Mouse (Mus musculus) gastrocnemius, adult 2 months (tissue): Measurements from ENCODE around the gene 1700066M21Rik. TPM values are rescaled to one million over a fixed set of nuclear protein-coding genes. Genes with fewer than 3 reads are reported as not detected.
A peak's percentile ranks its signal among the peaks of the same experiment; 100 is the strongest.

Experiments
- DNase-seq: peaks from one replicate; pipeline ENCODE4 v3.0.0; 2022
- H3K27ac ChIP-seq: fragments of 200-600 bp; 2 replicates; pipeline ENCODE4 v1.8.1; 2022; ENCODE audit warnings: mild to moderate bottlenecking
- H3K4me3 ChIP-seq: fragments of 200-600 bp; 2 replicates; pipeline ENCODE4 v1.8.1; 2022; ENCODE audit warnings: mild to moderate bottlenecking, moderate library complexity
- CTCF ChIP-seq: fragments of 200-600 bp; IDR thresholded peaks from 2 replicates; pipeline ENCODE4 v1.8.1; 2022; ENCODE audit warnings: antibody characterized with exemption, mild to moderate bottlenecking, moderate library complexity
- intact Hi-C: fragments of 180-260 bp; cut with DNase I; formaldehyde crosslinking; loops from one replicate; pipeline ENCODE4 v1.15.1; 2025
- total RNA-seq, 2 experiments: library from RNA; stranded (reverse); gene quantifications; 2 replicates each; pipeline ENCODE4 v1.2.3; 2021

The 1700066M21Rik gene
- total RNA-seq, 2 experiments from 2014 or later, result 2.1 to 2.6 TPM

DNA sequence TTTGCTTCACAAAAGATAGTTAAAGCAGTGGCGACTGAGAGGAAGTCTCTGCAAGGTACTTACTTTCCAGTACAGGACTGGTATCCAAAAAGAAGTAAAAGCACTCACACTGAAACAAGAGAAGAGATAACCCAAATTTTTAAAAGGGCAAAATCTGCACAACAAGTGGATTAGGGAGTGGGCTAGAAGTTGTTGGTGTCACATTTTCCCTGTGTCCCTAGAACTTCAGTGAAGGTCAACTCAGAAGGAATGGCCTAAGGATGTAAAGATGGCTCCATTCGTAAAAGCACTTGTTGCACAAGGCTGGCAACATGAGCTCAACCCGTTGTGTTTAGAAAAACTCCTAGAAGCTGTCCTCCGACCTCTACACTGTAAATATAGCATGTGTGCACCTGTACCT lies 8.3 kb upstream of the 1700066M21Rik start:
- TF ChIP-seq CTCF, result no peak
- Histone ChIP-seq H3K27ac (no peak overlapping the region), H3K4me3 (no peak overlapping the region)
- DNase-seq, result no peak
- intact Hi-C loops, result no loop called here

DNA sequence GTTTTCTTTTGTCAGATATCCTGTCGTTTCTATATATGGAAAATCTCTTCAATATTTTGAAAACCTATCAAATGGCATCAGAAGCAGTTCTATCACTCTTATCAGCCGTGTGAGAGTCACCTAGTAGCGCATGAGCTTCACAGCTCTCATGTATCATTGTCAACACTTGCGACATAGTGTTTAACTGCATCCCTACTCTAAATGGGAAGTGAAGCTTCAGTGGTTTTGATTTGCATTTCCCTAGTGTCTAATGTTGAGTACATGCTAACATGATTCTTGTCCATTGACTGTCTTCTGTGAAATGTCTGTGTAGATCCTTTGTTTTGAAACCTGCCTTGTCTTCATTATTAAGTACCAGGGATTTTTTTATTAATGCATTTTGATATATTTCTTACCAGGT lies 7.0 kb upstream of the 1700066M21Rik start:
- TF ChIP-seq CTCF, result no peak
- no peak overlapping the region for H3K4me3 ChIP-seq
- H3K27ac ChIP-seq, result no peak overlapping the region
- DNase-seq, result no peak
- intact Hi-C loops, result no loop called here

DNA sequence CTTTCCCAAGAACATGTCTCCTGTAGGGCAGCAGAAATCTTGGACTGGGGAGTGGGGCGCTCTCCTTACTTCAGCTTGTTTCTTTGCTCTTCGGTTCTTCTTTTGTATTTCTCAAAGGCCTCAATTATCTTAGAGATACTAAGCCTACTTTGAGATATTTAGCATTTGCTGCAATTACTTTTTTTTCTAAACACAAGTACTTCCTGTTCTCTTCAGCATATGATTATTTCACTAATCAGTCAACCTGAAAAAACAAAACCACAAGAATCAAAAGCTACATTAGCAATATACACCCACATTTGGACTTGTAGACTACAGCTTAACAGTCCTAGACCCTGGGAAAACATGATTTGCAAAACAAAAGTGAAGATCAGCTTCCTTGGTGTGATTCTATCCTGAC lies 2.1 kb upstream of the 1700066M21Rik start:
- DNase-seq, result no peak
- TF ChIP-seq CTCF, result no peak
- intact Hi-C loops, result no loop called here
- H3K27ac ChIP-seq, result no peak overlapping the region
- no peak overlapping the region for H3K4me3 ChIP-seq

DNA sequence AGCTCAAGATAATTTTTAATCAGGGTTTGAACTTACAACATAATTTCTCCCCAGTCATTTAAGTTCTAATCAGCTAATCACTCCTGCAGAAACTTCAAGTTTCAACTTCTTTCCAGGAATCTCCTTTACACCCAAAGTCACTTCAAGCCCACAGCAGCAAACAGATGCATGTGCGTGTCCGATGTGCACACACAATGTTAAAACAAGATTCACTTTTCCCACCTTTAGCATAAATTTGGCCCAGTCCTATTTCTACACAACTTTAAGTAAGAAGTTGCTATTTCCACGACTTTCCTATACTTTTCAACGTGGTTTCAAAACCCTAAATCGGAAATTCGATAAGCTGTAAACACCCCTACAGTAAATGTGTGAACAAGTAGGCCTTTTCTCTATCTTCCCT lies 614 bp upstream of the 1700066M21Rik start:
- H3K4me3 ChIP-seq, result peak overlapping the region; percentile 97
- DNase-seq, result no peak
- intact Hi-C loops, result no loop called here
- TF ChIP-seq CTCF, result no peak
- H3K27ac ChIP-seq, result no peak overlapping the region

DNA sequence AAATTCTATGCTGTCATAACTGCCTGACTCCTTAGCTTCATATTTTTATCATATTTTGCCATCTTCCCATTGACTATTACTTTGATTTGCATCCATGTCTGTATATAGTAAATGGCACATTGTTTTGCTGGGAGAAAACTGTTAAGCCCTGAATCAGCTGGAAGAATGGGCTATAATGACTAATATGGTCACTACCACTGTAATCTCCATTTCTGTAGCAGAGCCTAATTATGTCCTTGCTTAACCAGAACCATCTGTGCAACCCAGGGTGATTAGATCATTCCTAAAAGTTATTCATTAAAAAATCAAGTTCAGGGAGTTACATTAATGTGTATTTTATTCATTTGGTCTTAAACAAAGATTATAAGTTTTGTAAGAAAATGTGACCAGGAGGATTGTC lies 9.1 kb downstream of the 1700066M21Rik start:
- intact Hi-C loops, result no loop called here
- Histone ChIP-seq H3K27ac (no peak overlapping the region), H3K4me3 (no peak overlapping the region)
- TF ChIP-seq CTCF, result no peak
- no peak for DNase-seq

DNA sequence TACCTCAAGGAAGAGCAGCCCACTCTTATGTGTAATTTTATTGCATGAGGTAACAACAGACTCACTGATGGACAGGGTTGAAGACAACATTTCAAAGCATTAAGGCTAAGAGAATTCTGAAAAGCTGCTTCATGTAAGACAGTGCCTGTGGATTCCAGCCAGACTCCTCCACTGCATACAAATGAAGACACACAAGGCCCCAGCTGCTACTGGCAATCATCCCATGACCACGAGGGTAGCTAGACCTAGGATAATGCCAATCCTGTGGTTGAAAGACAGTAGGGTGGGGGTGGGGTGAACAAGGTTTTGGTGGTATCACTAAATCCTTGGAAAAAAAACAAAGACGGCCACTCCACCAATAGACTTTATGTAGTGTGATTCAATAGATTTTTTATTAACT lies 10.5 kb downstream of the 1700066M21Rik start:
- intact Hi-C loops, result no loop called here
- Histone ChIP-seq H3K27ac (no peak overlapping the region), H3K4me3 (no peak overlapping the region)
- DNase-seq, result no peak
- TF ChIP-seq CTCF, result no peak

DNA sequence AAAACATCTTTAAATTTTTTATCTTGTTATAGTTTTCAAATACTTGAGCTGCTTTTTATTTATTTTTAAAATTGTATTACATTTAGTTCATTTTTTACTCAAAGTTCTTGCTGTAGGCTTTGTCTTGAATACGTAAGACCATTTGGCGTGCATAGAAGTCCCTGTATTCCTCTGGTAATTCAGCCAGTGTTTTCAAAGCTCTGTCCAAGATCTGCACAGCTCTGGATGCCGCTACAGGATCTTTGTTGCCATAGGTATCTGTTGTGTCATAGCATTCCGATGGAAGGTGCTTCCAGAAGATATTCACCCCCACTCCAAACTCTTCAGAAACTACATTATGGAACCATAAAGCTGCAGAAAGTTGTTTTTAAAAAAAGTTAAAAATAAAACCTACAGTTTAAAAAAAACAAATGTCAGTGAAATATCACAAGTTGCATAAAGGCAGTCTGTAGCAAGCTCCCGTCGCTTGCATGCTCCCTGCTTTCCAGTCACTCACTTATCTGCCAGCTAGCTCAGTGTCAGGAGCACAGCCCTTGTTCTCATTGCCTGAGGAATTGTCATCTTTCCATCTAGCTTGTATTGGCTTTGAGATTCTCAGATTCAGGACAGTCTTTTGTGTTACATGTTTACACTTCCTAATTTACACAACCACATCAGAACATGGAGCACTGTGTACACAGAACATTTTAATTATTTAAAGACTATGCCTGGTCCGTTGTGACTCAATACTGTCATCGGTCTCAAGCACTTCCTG lies 11.2 kb downstream of the 1700066M21Rik start:
- no peak overlapping the region for H3K27ac ChIP-seq
- DNase-seq, result no peak
- no peak for TF ChIP-seq CTCF
- H3K4me3 ChIP-seq, result no peak overlapping the region
- intact Hi-C loops, result no loop called here

DNA sequence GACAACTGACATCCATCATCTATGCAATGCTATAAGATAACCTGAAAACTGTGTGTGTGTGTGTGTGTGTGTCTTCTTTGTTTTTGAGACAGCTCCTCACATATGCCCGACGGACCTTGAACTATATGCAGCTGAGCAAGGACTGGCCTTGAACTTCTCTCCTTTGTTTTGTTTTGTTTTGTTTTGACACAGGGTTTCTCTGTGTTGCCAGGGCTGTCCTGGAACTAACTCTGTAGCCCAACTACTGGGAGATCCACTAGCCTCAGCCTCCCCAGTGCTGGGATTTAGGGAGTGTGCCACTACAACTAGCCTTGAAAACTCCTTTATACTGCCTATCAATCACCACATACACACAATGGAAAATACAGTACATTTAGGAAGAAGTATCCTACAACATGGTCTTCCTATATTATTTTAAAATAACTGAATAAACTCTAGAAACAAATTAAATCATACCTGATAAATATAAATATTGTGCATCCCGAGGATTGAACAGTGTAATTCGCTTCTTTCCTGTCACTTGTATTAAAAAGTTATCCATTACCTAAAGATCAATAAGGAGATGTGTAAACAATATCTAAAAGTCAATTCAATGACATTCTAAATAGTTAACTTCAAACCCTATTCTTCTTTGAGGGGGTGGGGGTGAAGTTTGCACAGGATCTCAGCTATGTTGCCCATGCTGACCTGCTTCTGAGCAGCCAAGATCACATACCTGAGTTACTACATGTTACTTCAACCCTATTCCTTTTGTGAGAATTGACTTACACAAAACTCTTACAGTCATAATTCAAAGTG lies 13.8 kb downstream of the 1700066M21Rik start:
- no peak for DNase-seq
- Histone ChIP-seq H3K4me3 (no peak overlapping the region), H3K27ac (no peak overlapping the region)
- intact Hi-C loops, result no loop called here
- TF ChIP-seq CTCF, result no peak

DNA sequence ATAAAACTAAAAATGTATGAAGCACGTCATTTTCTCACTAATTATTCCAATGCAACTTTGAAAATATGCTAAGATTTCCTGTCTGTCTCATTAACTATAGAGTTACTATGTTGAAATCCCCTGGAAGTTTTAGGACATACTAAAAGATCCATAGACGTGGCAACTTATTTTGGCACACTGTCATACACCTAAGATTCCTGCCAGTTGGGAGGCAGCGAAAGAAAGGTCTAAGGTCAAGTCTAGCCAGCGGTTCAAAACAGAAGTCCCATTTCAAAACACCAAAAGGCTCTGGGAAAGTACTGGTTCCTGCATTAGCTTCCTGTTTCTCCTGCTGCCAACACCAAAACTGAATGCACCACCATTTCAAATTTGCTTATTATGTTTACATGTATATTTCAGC lies 15.0 kb downstream of the 1700066M21Rik start:
- intact Hi-C loops, result no loop called here
- no peak overlapping the region for H3K27ac ChIP-seq
- TF ChIP-seq CTCF, result no peak
- H3K4me3 ChIP-seq, result no peak overlapping the region
- no peak for DNase-seq

DNA sequence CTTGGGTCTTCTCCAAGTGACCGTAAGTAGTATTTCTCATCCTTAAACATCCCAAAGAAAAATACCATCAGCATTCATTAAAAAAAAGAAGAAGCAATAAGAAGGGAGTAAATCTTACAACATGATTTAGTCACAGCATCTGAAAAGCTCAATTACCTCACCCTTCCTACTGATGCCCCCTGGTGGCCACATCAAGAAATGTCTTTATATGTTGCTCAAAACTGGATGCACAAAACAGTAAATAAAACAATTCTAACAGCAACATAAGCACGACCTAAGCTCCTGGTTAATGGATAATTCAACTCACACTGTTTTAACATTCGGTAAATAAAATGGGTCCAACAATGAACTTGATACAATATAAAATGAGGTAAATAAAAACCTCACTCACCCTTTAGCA lies 16.6 kb downstream of the 1700066M21Rik start:
- intact Hi-C loops, result no loop called here
- no peak overlapping the region for H3K27ac ChIP-seq
- peak; percentile 85 for TF ChIP-seq CTCF
- no peak overlapping the region for H3K4me3 ChIP-seq
- peak; percentile 27 for DNase-seq

DNA sequence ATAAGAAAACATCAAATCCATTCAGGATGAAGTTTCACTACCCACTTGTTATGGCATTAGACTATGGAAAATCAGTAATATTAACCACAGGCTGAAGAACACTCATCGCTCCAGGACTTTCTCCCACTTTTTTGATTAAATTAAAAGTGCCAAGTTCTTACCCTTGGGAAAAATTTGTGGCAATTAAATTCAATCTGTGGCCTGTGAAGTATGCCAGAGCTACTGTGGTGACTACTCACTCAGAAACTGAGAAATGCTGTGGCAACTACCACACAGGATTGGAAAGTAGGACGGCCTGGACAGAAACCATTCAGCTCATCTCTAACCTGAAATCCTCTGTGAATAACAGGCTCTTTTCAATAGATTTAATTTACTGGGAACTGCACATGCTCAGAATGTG lies 22.9 kb downstream of the 1700066M21Rik start:
- DNase-seq, result no peak
- intact Hi-C loops, result no loop called here
- no peak for TF ChIP-seq CTCF
- Histone ChIP-seq H3K4me3 (no peak overlapping the region), H3K27ac (no peak overlapping the region)

DNA sequence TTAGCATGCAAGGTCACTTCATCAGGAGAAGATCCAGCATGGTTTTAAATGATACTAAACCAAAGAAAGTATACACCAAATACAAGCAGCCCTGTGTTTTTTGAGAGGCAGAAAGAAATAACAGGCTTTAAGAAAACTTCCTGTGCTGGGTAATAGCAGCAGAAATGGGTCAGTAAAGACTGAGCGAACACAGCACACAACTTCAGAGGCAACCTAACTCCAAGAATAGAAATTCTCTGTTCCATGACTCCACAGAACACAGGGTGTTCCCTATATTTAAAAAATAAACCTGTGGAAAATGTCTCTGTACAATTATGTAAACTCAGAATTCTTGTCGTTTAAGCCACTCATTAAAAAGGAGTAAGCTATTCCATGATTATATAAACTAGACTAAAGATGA lies 23.5 kb downstream of the 1700066M21Rik start:
- intact Hi-C loops, result no loop called here
- TF ChIP-seq CTCF, result no peak
- Histone ChIP-seq H3K4me3 (no peak overlapping the region), H3K27ac (no peak overlapping the region)
- DNase-seq, result no peak

DNA sequence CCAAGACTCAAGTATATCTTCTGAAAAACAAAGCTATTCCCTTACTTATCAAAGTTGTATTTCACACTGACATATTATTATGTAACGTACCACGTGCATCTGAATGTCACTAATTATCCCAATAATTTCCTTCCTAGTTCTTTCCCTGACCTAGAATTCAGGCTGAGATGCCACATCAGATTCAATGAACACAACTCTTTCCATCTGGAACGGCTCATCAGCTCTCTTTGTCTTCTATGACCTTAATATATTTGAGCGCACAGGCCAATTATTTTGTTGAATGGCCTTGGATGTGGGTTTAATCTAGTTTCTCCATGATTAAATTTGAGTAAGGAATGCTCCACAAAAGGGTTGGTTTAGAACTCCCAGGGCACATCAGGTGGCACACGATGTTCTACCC lies 24.7 kb downstream of the 1700066M21Rik start:
- Histone ChIP-seq H3K4me3 (no peak overlapping the region), H3K27ac (no peak overlapping the region)
- no peak for DNase-seq
- no peak for TF ChIP-seq CTCF
- intact Hi-C loops, result no loop called here
